Mouse (Mus musculus) MEL (cell line): ENCODE measurements around the gene Lrrc47.

ENCODE experiments used
- CTCF ChIP-seq, 3 experiments: IDR thresholded peaks in 2 of 3; conservative IDR thresholded peaks in 1 of 3; 2 replicates each; pipeline ENCODE4 v1.5.1; 2011 to 2012; ENCODE audit warnings: low read length in 3 of 3, low read depth in 2 of 3, mild to moderate bottlenecking in 2 of 3, improper control_type of control experiment in 1 of 3, inconsistent platforms in 1 of 3, mixed read lengths in 1 of 3, moderate library complexity in 1 of 3; ENCODE audit not compliant: control insufficient read depth in 1 of 3, insufficient read depth in 1 of 3, poor library complexity in 1 of 3, severe bottlenecking in 1 of 3
- POLR2A ChIP-seq, 2 experiments: IDR thresholded peaks; 2 replicates each; pipeline ENCODE4 v1.6.1; 2011 to 2012; ENCODE audit warnings: low read length in 2 of 2, mild to moderate bottlenecking in 2 of 2, control low read depth in 1 of 2, improper control_type of control experiment in 1 of 2, low read depth in 1 of 2, moderate library complexity in 1 of 2; ENCODE audit not compliant: control insufficient read depth in 1 of 2, insufficient read depth in 1 of 2, poor library complexity in 1 of 2

DNA sequence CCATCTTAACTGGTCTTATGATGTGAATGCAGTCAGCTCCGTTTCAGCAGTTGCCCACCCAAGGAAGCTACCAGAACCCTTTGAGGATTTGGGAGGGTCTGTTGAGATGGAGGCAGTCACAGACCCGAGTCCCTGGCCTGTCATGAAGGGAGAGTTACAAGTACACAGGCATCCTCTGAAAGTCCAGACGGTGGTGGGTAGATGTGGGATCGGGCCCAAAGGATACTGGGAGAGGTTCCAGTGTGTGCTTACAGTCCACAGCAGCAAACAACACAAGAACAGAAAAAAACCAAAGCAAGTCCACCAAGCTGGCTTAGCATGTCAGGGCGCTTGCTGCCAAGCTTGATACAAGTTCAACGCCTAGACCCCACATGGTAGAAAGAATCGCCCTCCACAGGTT is 48.9 kb upstream of the Lrrc47 start:
- no peak for TF ChIP-seq CTCF (IDR thresholded peaks at IDR 0.05 in 2 of 3, conservative IDR thresholded peaks at IDR 0.05 in 1 of 3; ENCODE audit: control insufficient read depth in 1 of 3, insufficient read depth in 1 of 3, low read depth in 2 of 3, low read length in 3 of 3, poor library complexity in 1 of 3, severe bottlenecking in 1 of 3)
- TF ChIP-seq POLR2A (IDR thresholded peaks at IDR 0.05; ENCODE audit: control insufficient read depth in 1 of 2, insufficient read depth in 1 of 2, low read depth in 1 of 2, low read length in 2 of 2, poor library complexity in 1 of 2): no peak; a peak in 1 of 4 replicates
